Mouse (Mus musculus) splenic B cell, adult 2 months (primary cell): ENCODE data around the gene Cdc27.
"Not testable (repeated sequence)": the region's sequence is repeated elsewhere in the genome, so short reads cannot be mapped to it uniquely, and the experiment has no call there.

Experiments
- DNase-seq: peaks from one replicate; pipeline ENCODE4 v3.0.0-alpha.2; 2011; ENCODE audit warnings: low read depth, low spot score
- H3K27me3 ChIP-seq: 2 replicates; pipeline ENCODE4 v1.6.1; 2012; ENCODE audit warnings: mild to moderate bottlenecking, low read length, moderate library complexity, mixed read lengths; ENCODE audit not compliant: control insufficient read depth, poor library complexity, insufficient read depth, severe bottlenecking
- H3K36me3 ChIP-seq: 2 replicates; pipeline ENCODE4 v1.6.1; 2012; ENCODE audit warnings: mild to moderate bottlenecking, low read length, moderate library complexity, mixed read lengths; ENCODE audit not compliant: control insufficient read depth, poor library complexity, insufficient read depth, severe bottlenecking

Cdc27 gene

DNA sequence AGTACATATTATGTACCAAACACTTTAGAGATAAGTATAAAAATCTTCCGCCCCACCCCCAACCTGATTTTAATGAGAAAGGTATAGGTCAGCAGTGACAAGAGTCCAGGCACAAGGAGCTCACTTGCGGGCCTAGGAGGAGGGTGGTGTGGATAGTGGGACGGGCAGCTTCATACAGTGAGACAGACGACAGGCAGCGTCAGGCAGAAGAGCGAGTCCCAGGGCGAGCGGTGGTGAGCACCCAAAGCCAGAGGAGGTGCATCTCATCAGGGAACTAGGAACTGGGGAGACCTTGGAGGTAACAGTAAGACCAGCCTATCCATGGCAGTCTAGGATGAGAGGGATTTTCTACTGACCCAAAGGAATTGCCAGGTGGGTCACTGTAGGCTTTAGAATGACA is 29.2 kb upstream of the Cdc27 start:
- H3K36me3 ChIP-seq, result no peaks in the 10 kb centered on the region
- DNase-seq, result no peak
- no peaks in the 10 kb centered on the region for H3K27me3 ChIP-seq

DNA sequence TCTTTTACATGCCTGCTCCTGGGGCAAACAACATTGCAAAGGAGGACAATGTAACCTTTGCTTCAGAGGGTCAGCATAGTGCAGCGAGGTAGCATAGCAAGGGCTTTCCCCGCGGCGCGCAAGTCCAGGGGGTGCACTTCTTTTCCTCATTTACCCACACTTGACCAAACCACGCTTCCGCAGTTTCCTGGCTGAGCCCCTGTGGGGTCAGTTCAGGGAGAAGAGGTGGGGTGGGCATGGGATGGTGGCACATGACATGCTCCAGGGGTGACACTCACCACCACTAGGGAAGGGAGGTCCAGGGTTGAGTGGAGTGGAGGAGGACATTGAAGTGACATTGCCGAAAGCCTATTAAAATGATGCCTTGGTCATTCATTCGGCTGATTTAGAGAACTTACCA is 28.7 kb upstream of the Cdc27 start:
- Histone ChIP-seq H3K36me3 (no peaks in the 10 kb centered on the region), H3K27me3 (no peaks in the 10 kb centered on the region)
- no peak for DNase-seq

- Histone ChIP-seq H3K36me3 (no peaks in the 10 kb centered on the region), H3K27me3 (no peaks in the 10 kb centered on the region)
- DNase-seq, result no peak
Observed at GRCm38 (mm10) chr11:104578074-104578473, 27.7 kb upstream of the Cdc27 start.

DNA sequence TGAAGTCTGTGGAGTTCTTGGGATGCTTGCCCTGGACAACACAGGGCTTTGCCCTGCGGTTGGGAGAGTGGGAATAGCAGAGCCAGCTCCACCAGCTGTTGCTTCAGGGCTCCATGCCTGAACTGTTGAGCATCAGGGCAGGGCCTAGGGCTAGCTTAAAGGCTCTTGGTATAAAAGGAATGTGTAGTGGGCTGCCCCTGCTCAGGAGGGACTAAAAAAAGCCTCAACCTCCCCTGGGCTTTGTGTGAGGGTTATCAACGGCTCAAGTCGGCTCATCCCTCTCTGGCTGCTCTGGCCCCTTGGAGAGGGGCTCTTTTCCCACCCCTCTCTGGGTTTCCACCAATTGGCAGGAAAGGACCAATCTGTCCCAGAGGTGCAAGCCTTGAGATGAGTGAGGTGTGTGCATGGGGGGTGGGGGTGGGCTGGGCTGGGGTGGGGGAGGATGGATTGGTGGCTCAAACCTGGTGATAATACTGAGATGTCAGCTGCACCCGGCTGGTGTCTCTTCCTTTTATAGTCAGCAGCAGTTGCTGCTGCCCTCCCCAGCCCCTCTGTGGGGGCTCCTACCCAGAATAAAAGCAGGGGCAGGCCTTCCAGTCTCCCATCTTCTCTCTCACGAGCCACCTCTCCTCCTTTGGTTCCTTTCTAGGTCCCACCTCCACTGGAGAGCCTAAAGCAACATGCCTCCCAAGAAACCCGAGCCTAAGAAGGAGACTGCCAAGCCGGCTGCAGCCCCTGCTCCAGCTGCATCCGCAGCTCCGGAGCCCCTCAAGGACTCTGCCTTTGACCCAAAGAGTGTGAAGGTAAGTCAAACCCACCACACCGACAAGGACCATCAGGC is 26.6 kb upstream of the Cdc27 start:
- DNase-seq, result no peak
- Histone ChIP-seq H3K36me3 (no peaks in the 10 kb centered on the region), H3K27me3 (no peaks in the 10 kb centered on the region)

DNA sequence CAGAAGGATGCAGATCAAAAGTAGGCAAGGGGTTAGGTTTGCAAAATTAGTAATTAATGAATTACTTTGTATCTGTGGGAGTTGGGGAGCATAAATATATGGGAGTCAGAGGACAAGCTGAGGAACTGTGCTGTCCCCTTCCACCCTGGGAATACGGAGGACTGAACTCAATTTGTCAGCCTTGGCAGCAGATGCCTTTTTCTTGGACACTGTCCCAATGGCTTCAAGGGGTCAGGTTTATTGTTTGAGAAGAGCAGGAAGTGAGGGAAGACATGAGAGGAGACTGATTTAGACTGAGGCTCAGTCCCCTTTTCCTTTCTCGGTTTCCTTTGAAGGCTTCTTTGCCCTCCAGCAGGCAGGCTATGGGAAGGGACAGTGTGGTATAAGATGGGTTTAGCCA is 22.1 kb upstream of the Cdc27 start:
- no peak for DNase-seq
- Histone ChIP-seq H3K36me3 (no peaks in the 10 kb centered on the region), H3K27me3 (no peaks in the 10 kb centered on the region)

DNA sequence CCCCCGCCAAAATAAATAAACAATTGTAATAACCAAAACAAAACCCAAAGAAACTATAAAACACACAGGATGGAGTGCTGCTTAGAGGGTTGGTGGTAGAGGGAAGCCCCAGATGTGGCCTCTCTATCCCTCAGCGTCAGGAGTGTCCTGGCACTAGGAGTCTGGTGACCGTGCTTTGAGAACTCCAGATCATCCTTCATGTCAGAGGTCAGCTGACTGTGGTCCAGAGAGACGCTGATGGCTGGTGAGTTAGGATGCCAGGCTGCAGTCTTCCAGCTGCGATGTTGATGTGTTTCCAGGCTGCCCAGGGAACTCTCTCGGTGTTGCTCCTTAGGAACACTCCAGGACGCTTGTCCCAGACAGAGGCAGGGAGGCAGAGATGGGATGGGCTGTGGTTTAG is 21.7 kb upstream of the Cdc27 start:
- Histone ChIP-seq H3K27me3 (no peaks in the 10 kb centered on the region), H3K36me3 (no peaks in the 10 kb centered on the region)
- DNase-seq, result no peak

DNA sequence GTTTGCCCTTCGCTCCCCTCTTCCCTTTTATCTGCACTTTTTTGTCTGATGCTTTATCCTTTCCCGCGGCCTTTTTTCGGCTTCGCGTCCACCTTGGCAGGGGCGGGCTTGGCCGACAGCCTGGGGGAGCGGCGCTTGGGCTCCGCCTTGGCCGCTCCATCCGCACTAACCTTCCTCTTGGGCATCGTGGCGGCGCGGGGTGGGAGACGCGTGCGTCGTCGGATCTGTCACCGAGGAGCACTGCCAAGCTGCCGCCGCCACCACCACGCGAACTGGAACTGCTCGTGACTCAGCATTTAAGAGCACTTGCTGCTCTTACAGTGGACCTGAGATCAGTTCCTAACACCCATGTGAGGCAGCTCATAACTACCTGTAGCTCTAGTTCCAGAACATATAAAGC is 21.0 kb upstream of the Cdc27 start:
- H3K27me3 ChIP-seq, H3K36me3 ChIP-seq: not testable (repeated sequence)
- peak; percentile 33 for DNase-seq

- H3K27me3 ChIP-seq, H3K36me3 ChIP-seq, DNase-seq: not testable (repeated sequence)
Observed at GRCm38 (mm10) chr11:104570515-104570914, 20.1 kb upstream of the Cdc27 start.

DNA sequence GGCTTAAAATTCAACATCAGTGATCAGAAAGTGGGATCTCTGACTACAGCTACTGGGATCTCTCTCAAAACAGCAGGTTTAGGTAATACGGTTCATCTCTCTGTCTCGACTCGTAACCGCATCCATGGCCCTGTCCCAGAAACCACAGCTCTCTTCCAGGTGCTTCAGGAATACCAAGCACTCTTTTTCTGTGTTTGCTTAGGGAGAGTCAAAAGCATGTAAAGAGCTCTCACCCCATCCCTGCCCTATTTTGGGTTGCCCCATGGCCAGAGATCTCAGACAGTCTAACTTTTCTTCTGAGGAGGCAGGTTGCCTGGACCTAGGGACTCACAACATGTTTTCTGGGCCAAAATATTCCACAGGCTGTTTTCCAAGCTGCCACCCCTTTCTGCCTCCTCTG is 17.9 kb upstream of the Cdc27 start:
- Histone ChIP-seq H3K27me3 (no peaks in the 10 kb centered on the region), H3K36me3 (no peaks in the 10 kb centered on the region)
- DNase-seq, result no peak

- Histone ChIP-seq H3K36me3 (no peaks in the 10 kb centered on the region), H3K27me3 (no peaks in the 10 kb centered on the region)
- no peak for DNase-seq
Observed at GRCm38 (mm10) chr11:104567736-104568135, 17.3 kb upstream of the Cdc27 start.

GRCm38 (mm10) chr11:104566796-104567195 is 16.4 kb upstream of the Cdc27 start:
- DNase-seq, result no peak
- Histone ChIP-seq H3K27me3 (no peaks in the 10 kb centered on the region), H3K36me3 (no peaks in the 10 kb centered on the region)

- H3K36me3 ChIP-seq, result no peaks in the 10 kb centered on the region
- no peak for DNase-seq
Observed at GRCm38 (mm10) chr11:104566097-104566496, 15.7 kb upstream of the Cdc27 start.

GRCm38 (mm10) chr11:104565172-104565571 is 14.8 kb upstream of the Cdc27 start:
- no peaks in the 10 kb centered on the region for H3K36me3 ChIP-seq
- DNase-seq, result no peak

More at GRCm38 (mm10) chr11:104566097-104566496, 15.7 kb upstream of the Cdc27 start:
- H3K27me3 ChIP-seq, result no peaks in the 10 kb centered on the region

DNA sequence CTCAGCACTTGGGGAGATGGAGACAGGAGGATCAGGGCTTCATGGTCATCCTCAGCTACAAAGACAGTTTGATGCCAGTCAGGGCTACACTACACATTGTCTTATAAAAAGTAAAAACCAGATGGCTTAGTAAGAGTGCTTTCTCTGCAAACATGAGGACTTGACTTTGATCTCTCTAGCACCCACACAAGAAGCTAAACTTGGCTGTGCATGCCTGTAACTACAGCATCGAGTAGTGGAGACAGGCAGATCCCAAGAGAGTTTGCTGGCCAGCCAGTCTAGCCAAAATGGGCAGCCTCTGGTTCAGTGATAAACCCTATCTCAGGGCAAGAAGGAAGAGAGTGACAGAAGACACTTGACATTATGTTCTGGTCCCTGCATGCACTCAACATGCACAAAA is 13.1 kb upstream of the Cdc27 start:
- DNase-seq, result no peak
- Histone ChIP-seq H3K36me3 (no peaks in the 10 kb centered on the region), H3K27me3 (no peaks in the 10 kb centered on the region)

More at GRCm38 (mm10) chr11:104565172-104565571, 14.8 kb upstream of the Cdc27 start:
- no peaks in the 10 kb centered on the region for H3K27me3 ChIP-seq

- no peaks in the 10 kb centered on the region for H3K27me3 ChIP-seq
- DNase-seq, result no peak
- no peaks in the 10 kb centered on the region for H3K36me3 ChIP-seq
Observed at GRCm38 (mm10) chr11:104560971-104561370, 10.6 kb upstream of the Cdc27 start.
